Mouse (Mus musculus) embryonic facial prominence, embryonic 10.5 days (tissue): Measurements from ENCODE around the gene St7. TPM values are rescaled to one million over a fixed set of nuclear protein-coding genes. Genes with fewer than 3 reads are reported as not detected.

Experiments
- DNase-seq: peaks from one replicate; pipeline ENCODE4 v3.0.0-alpha.2; 2017; ENCODE audit warnings: low spot score
- H3K27ac ChIP-seq: fragments of 300-500 bp; sonication (generic); replicated peaks from 2 replicates; pipeline ENCODE4 v1.5.1; 2016; ENCODE audit warnings: mild to moderate bottlenecking
- H3K27me3 ChIP-seq: fragments of 300-500 bp; sonication (generic); replicated peaks from 2 replicates; pipeline ENCODE4 v1.6.1; 2016; ENCODE audit warnings: low read depth, mild to moderate bottlenecking; ENCODE audit not compliant: poor library complexity, severe bottlenecking
- H3K36me3 ChIP-seq: fragments of 300-500 bp; sonication (generic); replicated peaks from 2 replicates; pipeline ENCODE4 v1.6.1; 2016; ENCODE audit warnings: mild to moderate bottlenecking, moderate library complexity
- H3K4me1 ChIP-seq: fragments of 300-500 bp; sonication (generic); 2 replicates; pipeline ENCODE4 v1.6.1; 2016
- H3K4me3 ChIP-seq: fragments of 300-500 bp; sonication (generic); 2 replicates; pipeline ENCODE4 v1.5.1; 2016; ENCODE audit warnings: mild to moderate bottlenecking, moderate library complexity
- H3K9me3 ChIP-seq: fragments of 300-500 bp; sonication (generic); 2 replicates; pipeline ENCODE4 v1.6.1; 2016; ENCODE audit warnings: mild to moderate bottlenecking
- WGBS: fragments of 180-500 bp; shearing (Covaris S2); methylation state at CpG from one replicate; pipeline ENCODE4 v1.1.7; 2016; 5-methylcytosine and 5-hydroxymethylcytosine counted together
- polyA plus RNA-seq: library from polyadenylated mRNA; unstranded; fragments of >200 nt; fragmentation: Nextera tagmentation; extraction: Ambion mirVana; gene quantifications from 2 replicates; pipeline ENCODE4 v1.2.1, GENCODE M21; 2016

St7 gene
- polyA plus RNA-seq, 1 experiment from 2014 or later = 19.0 TPM

DNA sequence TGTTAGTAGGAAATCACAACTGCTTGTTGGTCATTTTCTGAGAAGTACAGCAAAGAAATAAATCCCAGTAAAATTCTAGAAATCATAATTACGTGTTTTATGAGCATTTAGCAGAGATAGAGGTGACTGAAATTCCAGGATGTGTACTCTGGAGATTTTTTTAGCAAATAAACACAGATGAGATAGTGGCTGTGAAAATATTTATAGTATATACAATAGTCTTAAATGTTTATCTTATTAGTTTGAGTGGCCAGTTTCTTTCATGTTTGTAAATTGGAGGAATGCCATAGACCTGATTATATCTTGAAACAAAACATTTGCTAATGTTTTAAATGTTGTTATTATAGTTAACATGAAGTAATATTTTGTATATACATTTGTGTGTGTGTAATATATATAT lies 205.8 kb downstream of the St7 start:
- no peak for DNase-seq
- Histone ChIP-seq H3K9me3 (no peaks in the 10 kb centered on the region), H3K4me3 (no peak overlapping the region), H3K4me1 (no peaks in the 10 kb centered on the region), H3K36me3 (no peaks in the 10 kb centered on the region; the same call in 1 of the 2 replicates), H3K27ac (no peak overlapping the region), H3K27me3 (no peaks in the 10 kb centered on the region)
- 82% methylated on average over 1 of the region's 1 CpGs for WGBS

DNA sequence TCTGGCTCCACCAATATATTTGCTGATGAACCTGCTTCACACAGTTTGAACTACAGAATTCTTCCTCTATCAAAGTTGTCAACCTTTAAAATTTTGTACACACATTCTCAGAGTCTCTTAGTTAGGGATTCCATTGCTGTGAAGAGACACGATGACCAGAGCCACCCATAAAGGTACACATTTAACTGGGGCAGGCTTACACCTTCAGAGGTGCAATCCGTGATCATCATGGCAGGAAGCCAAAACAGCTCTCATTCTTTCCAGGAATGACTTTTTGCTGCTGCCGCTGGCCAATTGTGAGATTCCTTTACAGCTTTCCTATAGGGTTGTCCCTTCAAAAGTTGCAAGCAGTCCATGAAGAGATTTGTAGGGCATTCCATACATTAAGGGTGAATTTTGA lies 210.6 kb downstream of the St7 start:
- 84% methylated on average over 3 of the region's 3 CpGs for WGBS
- no peak overlapping the region for H3K27ac ChIP-seq
- no peak overlapping the region for H3K4me3 ChIP-seq
- H3K9me3 ChIP-seq = no peaks in the 10 kb centered on the region
- H3K36me3 ChIP-seq = no peaks in the 10 kb centered on the region; the same call in 1 of the 2 replicates
- H3K4me1 ChIP-seq = peaks cover 10% of the 10 kb centered on the region
- H3K27me3 ChIP-seq = no peaks in the 10 kb centered on the region
- no peak for DNase-seq

DNA sequence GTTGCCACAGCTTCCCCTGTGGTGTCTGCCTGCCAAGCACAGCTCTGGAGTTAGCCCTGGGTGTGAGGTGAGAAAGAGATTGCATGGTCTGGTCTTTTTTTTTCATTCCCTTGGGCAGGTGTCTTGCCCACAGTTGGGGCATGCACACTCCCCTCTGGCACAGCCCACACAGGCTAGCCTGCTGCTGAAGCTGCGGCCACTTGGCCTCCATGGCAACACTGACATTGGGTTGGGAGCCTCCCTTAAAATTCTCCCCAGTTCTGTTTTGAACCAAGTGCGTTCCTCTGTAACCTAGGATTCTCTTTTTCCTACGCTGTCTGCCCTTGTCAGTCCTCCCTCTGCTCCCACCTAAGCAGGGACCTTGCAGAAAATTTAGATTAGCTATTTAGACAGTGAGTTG lies 213.0 kb downstream of the St7 start:
- Histone ChIP-seq H3K4me3 (no peak overlapping the region), H3K9me3 (no peaks in the 10 kb centered on the region), H3K36me3 (peaks cover 4% of the 10 kb centered on the region; the same call in 1 of the 2 replicates), H3K4me1 (peaks cover 10% of the 10 kb centered on the region), H3K27ac (no peak overlapping the region), H3K27me3 (no peaks in the 10 kb centered on the region)
- WGBS = 54% methylated on average over 3 of the region's 3 CpGs
- DNase-seq = no peak

DNA sequence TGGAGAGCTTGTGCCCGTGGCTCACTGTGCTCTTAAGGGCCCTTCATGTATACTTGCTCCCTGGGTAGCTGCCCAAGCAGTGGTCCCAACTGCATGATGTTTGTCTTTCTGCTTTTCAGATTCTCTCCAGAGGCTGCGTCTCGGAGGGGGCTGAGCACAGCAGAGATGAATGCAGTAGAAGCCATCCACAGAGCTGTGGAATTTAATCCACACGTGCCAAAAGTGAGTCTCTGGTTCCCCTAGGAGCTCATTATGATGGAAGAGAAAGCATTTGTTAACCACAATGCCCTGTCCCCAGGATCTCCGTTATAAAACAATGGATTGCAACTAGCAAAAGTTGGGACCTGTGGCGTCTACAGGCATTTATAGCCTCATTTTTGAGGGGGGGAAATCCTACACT lies 213.6 kb downstream of the St7 start:
- Histone ChIP-seq H3K4me3 (no peak overlapping the region), H3K9me3 (no peaks in the 10 kb centered on the region), H3K27me3 (no peaks in the 10 kb centered on the region), H3K27ac (no peak overlapping the region), H3K36me3 (peaks cover 4% of the 10 kb centered on the region; the same call in 1 of the 2 replicates), H3K4me1 (peaks cover 10% of the 10 kb centered on the region)
- DNase-seq = no peak
- 37% methylated on average over 6 of the region's 6 CpGs for WGBS

DNA sequence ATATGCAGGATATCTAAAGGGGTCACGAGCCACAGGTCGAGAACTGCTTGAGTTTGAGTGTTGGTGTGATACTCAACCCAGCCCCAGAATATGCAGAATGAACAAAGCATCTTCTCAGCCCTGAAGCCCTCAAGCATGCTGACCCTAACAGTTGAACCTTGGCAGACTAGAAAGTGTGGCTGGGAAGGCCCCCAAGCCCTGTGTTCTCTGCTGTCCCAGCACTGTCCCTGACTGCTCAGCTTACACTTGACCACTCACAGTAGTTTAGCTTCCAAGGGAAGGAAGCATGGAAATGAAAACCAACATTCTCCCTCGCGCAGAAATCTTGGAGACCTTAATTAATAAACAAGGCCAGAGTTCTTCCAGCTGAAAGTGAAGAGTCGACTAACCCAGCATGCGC lies 219.6 kb downstream of the St7 start:
- no peaks in the 10 kb centered on the region for H3K4me1 ChIP-seq
- no peak overlapping the region; the same call in 1 of the 2 replicates for H3K27ac ChIP-seq
- H3K4me3 ChIP-seq = no peak overlapping the region
- DNase-seq = no peak
- H3K9me3 ChIP-seq = no peaks in the 10 kb centered on the region
- no peaks in the 10 kb centered on the region for H3K27me3 ChIP-seq
- peaks cover 4% of the 10 kb centered on the region; the same call in 1 of the 2 replicates for H3K36me3 ChIP-seq
- WGBS = 70% methylated on average over 6 of the region's 6 CpGs

DNA sequence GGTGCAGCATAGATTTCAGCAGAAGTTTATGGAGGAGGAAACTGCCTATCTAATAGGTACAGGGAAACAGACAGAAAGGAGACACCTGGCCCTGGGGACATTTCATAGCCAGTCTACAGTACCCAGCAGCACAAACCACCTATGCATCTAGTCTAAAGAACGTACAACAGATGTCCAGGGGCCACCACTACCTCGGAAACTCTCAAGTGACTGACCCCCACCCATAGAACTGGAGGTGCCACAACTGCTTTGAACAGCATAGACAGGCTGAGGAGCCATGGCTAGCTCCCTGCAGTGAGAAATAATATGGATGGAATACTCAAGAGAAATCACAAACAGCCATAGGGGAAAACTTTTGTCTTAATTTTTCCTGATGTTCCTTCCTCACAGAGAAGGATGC lies 220.1 kb downstream of the St7 start:
- WGBS = 77% methylated on average over 2 of the region's 2 CpGs
- Histone ChIP-seq H3K4me3 (no peak overlapping the region), H3K4me1 (no peaks in the 10 kb centered on the region), H3K36me3 (peaks cover 4% of the 10 kb centered on the region; the same call in 1 of the 2 replicates), H3K9me3 (no peaks in the 10 kb centered on the region), H3K27me3 (no peaks in the 10 kb centered on the region), H3K27ac (no peak overlapping the region)
- DNase-seq = no peak

DNA sequence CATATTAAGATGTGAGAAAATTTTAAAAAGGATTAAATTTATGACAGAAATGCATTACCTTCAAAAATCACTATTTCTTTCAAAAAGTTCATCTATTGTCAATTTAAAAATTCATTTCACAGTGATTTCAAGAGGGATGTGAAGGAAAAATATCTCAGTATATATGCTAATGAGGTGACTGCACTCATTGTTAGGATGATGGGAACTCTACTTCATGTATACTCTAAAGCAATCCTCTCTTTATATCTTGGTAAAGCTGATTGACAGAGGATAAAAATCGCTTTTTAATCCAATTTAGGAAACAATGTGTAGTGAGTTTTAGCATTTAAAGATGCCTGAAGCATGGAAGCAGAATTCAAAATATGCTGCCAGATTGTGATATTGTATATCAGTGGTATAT lies 220.6 kb downstream of the St7 start:
- H3K4me3 ChIP-seq = no peak overlapping the region
- no peaks in the 10 kb centered on the region for H3K4me1 ChIP-seq
- WGBS = 85% methylated on average over 1 of the region's 1 CpGs
- no peaks in the 10 kb centered on the region for H3K27me3 ChIP-seq
- no peak for DNase-seq
- no peak overlapping the region for H3K27ac ChIP-seq
- no peaks in the 10 kb centered on the region for H3K9me3 ChIP-seq
- peaks cover 4% of the 10 kb centered on the region; the same call in 1 of the 2 replicates for H3K36me3 ChIP-seq

DNA sequence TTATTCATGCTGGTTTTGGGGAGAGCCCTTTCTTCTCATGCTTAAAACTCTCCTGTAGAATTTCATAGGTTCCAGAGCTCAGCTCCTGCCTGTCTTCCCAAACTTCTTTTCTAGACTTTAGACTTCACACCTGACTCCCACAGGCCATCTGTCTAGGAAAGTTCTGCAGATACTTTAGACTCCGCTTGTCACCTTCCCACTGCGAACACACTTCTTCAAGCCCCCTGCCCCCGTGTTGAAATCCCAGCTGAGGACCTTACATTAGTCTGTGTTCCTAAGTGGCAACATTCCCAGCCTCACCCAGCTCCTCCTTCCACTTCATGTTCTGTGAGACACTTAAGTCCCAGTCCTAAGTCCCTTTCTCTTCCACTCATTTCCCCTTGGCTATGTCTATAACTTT lies 221.6 kb downstream of the St7 start:
- H3K27me3 ChIP-seq = no peaks in the 10 kb centered on the region
- WGBS = 91% methylated on average over 3 of the region's 3 CpGs
- peaks cover 4% of the 10 kb centered on the region; the same call in 1 of the 2 replicates for H3K36me3 ChIP-seq
- H3K9me3 ChIP-seq = no peaks in the 10 kb centered on the region
- DNase-seq = no peak
- H3K4me1 ChIP-seq = no peaks in the 10 kb centered on the region
- H3K4me3 ChIP-seq = no peak overlapping the region
- H3K27ac ChIP-seq = no peak overlapping the region

DNA sequence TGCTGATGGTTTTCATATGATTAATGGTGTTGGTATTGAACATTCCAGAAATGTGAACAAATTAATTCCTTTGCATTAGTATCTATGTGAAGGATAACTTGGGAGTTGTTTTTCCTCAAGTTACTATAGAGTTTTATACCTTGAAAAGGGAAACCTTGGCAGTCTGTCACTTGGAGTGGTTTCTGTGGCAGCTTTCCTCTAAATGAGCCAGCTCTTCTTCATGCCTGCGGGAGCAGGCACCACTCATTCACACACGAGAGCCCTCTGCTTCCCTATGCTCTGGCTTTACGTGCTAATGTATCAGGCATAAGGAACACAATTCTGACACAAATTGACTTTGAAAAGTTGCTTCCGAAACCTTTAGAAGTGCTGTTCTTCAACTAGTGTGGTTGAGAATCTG lies 224.5 kb downstream of the St7 start:
- no peak overlapping the region for H3K4me3 ChIP-seq
- no peak overlapping the region for H3K27ac ChIP-seq
- no peaks in the 10 kb centered on the region for H3K4me1 ChIP-seq
- no peaks in the 10 kb centered on the region for H3K27me3 ChIP-seq
- H3K9me3 ChIP-seq = no peaks in the 10 kb centered on the region
- DNase-seq = no peak
- WGBS = 86% methylated on average over 4 of the region's 4 CpGs
- no peaks in the 10 kb centered on the region; the same call in 1 of the 2 replicates for H3K36me3 ChIP-seq

DNA sequence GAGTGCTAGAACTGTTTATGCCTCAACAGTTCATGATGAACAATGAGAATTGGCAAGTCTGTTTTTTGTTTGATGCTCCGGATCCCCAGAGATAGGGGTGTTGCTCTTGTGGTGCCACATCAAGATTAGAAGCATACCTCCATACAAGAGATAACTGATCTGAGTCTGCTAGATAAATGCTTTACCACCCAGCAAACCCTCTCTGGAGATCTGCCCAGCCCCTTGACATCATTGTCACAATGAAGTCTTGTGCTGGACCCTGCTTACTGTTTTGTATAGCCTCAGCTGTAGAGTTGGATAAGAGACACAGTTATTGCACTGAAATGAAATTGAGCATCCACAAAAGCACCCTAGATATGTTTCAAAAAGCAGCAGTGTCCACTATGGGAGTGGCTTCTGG lies 229.4 kb downstream of the St7 start:
- Histone ChIP-seq H3K4me3 (no peak overlapping the region), H3K4me1 (peaks cover 12% of the 10 kb centered on the region; the same call in 1 of the 2 replicates), H3K27ac (no peak overlapping the region), H3K36me3 (no peaks in the 10 kb centered on the region; the same call in 1 of the 2 replicates), H3K27me3 (no peaks in the 10 kb centered on the region), H3K9me3 (no peaks in the 10 kb centered on the region)
- no peak for DNase-seq
- 96% methylated on average over 1 of the region's 1 CpGs for WGBS

DNA sequence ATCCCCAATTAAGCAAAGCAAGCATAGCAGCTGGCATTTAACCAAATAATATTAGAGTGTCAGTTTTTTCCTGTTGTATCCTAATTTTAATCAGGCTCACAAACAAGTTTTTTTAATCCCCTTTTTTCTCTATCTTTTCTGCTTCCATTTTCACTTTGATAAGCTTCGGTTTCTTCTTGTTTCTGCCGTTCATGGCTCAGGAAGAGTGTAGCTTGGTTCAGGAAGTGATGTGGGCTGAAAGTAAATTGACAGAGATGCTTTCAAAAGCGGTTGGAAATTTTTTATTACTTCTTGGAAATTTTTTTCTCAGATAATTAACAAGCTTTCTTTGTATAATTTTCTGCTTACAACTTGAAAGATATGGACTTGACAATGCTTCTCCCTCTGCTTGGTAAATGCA lies 230.2 kb downstream of the St7 start:
- H3K36me3 ChIP-seq = no peaks in the 10 kb centered on the region; the same call in 1 of the 2 replicates
- WGBS = 92% methylated on average over 3 of the region's 3 CpGs
- H3K27ac ChIP-seq = no peak overlapping the region
- no peaks in the 10 kb centered on the region for H3K27me3 ChIP-seq
- no peak for DNase-seq
- H3K9me3 ChIP-seq = no peaks in the 10 kb centered on the region
- peaks cover 18% of the 10 kb centered on the region for H3K4me1 ChIP-seq
- H3K4me3 ChIP-seq = no peak overlapping the region

DNA sequence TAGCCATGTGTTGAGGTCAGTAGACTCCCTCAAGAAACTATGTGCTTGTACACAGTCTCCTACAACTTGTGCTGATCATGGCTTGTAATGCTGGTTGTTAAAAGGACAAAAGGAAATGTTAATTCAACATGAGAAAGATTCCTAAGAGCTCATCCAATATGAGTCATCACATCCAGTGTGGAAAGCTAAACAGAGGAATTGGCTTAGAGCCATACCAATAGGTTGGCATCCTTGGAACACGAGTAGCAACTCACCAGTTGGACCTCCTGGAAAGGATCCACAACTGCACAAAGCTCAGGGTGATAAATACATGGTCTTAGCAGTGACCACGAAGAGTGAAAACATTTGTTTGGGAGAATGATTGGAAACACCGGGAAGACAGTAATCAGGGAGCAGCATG lies 230.6 kb downstream of the St7 start:
- Histone ChIP-seq H3K27ac (no peak overlapping the region), H3K4me1 (peaks cover 18% of the 10 kb centered on the region), H3K4me3 (no peak overlapping the region), H3K27me3 (no peaks in the 10 kb centered on the region), H3K36me3 (no peaks in the 10 kb centered on the region; the same call in 1 of the 2 replicates), H3K9me3 (no peaks in the 10 kb centered on the region)
- 85% methylated on average over 3 of the region's 3 CpGs for WGBS
- no peak for DNase-seq

DNA sequence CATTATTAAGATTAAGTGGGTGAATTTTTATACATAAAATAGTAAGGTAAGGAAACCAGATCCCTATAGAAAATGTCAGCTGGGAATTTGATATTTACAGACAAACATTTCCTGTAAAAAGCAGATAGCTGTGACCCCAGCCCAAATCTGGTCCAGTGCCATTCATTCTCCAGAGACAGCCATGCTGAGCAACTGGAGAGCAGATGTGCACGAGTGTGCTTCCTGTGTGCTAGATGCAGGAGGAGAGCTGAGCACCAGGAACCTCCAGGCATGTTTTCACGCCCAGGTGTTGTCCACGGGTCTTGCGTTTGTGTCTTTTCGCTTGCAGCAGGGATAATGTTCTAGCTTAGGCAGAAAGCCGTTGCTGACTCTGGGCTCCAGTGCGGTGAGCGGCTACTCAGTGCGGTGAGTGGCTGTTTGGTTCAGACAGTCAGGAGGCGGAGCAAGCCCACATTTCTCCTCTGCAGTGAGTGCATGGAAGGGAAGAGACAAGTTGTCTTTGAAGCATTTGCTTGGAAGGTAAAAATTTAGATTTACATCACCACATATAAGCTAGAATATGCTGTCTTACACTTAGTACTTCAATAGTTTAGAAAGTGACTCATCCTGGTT lies 231.3 kb downstream of the St7 start:
- Histone ChIP-seq H3K4me3 (no peak overlapping the region), H3K4me1 (peaks cover 20% of the 10 kb centered on the region), H3K27ac (no peak overlapping the region), H3K27me3 (no peaks in the 10 kb centered on the region), H3K36me3 (no peaks in the 10 kb centered on the region; the same call in 1 of the 2 replicates), H3K9me3 (no peaks in the 10 kb centered on the region)
- DNase-seq = no peak
- WGBS = 85% methylated on average over 10 of the region's 10 CpGs
